Mouse (Mus musculus) stomach, postnatal 0 days (tissue): ENCODE results near the gene Astn1. TPM values are rescaled to one million over a fixed set of nuclear protein-coding genes. Genes with fewer than 3 reads are reported as not detected.
A peak's percentile ranks its signal among the peaks of the same experiment; 100 is the strongest.

Experiments used
- ATAC-seq: fragments of 200-750 bp; cut with Nextera tagmentation; 2 replicates; pipeline ENCODE4 v1.8.0; 2017; ENCODE audit not compliant: low FRiP score, low TSS enrichment
- DNase-seq: peaks from one replicate; pipeline ENCODE4 v3.0.0-alpha.2; 2016; ENCODE audit warnings: low spot score
- H3K27ac ChIP-seq: fragments of 300-500 bp; sonication (generic); replicated peaks from 2 replicates; pipeline ENCODE4 v1.5.1; 2014; ENCODE audit warnings: mild to moderate bottlenecking, control low read depth
- H3K27me3 ChIP-seq: fragments of 300-500 bp; sonication (generic); 2 replicates; pipeline ENCODE4 v1.6.1; 2014; ENCODE audit warnings: low read length; ENCODE audit not compliant: control insufficient read depth, insufficient read depth
- H3K36me3 ChIP-seq: fragments of 300-500 bp; sonication (generic); 2 replicates; pipeline ENCODE4 v1.6.1; 2014; ENCODE audit warnings: low read length, mixed read lengths; ENCODE audit not compliant: control insufficient read depth, insufficient read depth
- H3K4me1 ChIP-seq: fragments of 300-500 bp; sonication (generic); replicated peaks from 2 replicates; pipeline ENCODE4 v1.6.1; 2014; ENCODE audit warnings: antibody characterized with exemption; ENCODE audit not compliant: control insufficient read depth, insufficient read depth
- H3K4me2 ChIP-seq: fragments of 300-500 bp; sonication (generic); replicated peaks from 2 replicates; pipeline ENCODE4 v1.6.1; 2014; ENCODE audit warnings: low read depth, mild to moderate bottlenecking, control low read depth, moderate library complexity
- H3K4me3 ChIP-seq: fragments of 300-500 bp; sonication (generic); 2 replicates; pipeline ENCODE4 v1.5.1; 2014; ENCODE audit warnings: low read depth, low read length, control low read depth
- H3K9ac ChIP-seq: fragments of 300-500 bp; sonication (generic); 2 replicates; pipeline ENCODE4 v1.6.1; 2014; ENCODE audit warnings: mild to moderate bottlenecking, low read length, control low read depth, mixed read lengths
- H3K9me3 ChIP-seq: fragments of 300-500 bp; sonication (generic); 2 replicates; pipeline ENCODE4 v1.6.1; 2016; ENCODE audit warnings: low read length; ENCODE audit not compliant: control insufficient read depth
- CTCF ChIP-seq: IDR thresholded peaks from 2 replicates; pipeline ENCODE4 v1.5.1; 2016; ENCODE audit warnings: antibody characterized with exemption, low read depth, mild to moderate bottlenecking, moderate library complexity
- EP300 ChIP-seq: optimal IDR thresholded peaks from 2 replicates; pipeline ENCODE3; 2016; ENCODE audit warnings: antibody characterized with exemption
- WGBS: fragments of 180-500 bp; shearing (Covaris S2); extraction: QIAGEN DNeasy Blood & Tissue Kit; methylation state at CpG from one replicate; pipeline ENCODE4 v1.1.7; 2014; 5-methylcytosine and 5-hydroxymethylcytosine counted together
- polyA plus RNA-seq: library from polyadenylated mRNA; unstranded; fragments of >200 nt; fragmentation: Nextera tagmentation; extraction: Ambion mirVana; gene quantifications from 2 replicates; pipeline ENCODE4 v1.2.1, GENCODE M21; 2015

The Astn1 gene
- polyA plus RNA-seq, 1 experiment from 2014 or later = 0.47 TPM

GRCm38 (mm10) chr1:158656986-158657385, 294.9 kb downstream of the Astn1 start:
- 83% methylated on average over 6 of the region's 6 CpGs for WGBS
- H3K4me1 ChIP-seq = no peaks in the 10 kb centered on the region

GRCm38 (mm10) chr1:158666001-158666400, 303.9 kb downstream of the Astn1 start:
- Histone ChIP-seq H3K27ac (no peak overlapping the region), H3K4me1 (no peaks in the 10 kb centered on the region), H3K4me2 (no peak overlapping the region), H3K4me3 (no peak overlapping the region), H3K9ac (no peak overlapping the region), H3K27me3 (no peaks in the 10 kb centered on the region), H3K36me3 (no peaks in the 10 kb centered on the region), H3K9me3 (no peaks in the 10 kb centered on the region)
- TF ChIP-seq CTCF (no peak), EP300 (no peak)
- DNase-seq = no peak
- 75% methylated on average over 3 of the region's 3 CpGs for WGBS
- ATAC-seq = no peak

More at GRCm38 (mm10) chr1:158656986-158657385, 294.9 kb downstream of the Astn1 start:
- H3K27me3 ChIP-seq = no peaks in the 10 kb centered on the region
- DNase-seq (no peak), ATAC-seq (no peak)
- no peak overlapping the region for H3K9ac ChIP-seq
- no peaks in the 10 kb centered on the region for H3K36me3 ChIP-seq
- no peak overlapping the region for H3K27ac ChIP-seq
- H3K9me3 ChIP-seq = no peaks in the 10 kb centered on the region
- no peak overlapping the region for H3K4me2 ChIP-seq
- TF ChIP-seq EP300 (no peak), CTCF (no peak)
- H3K4me3 ChIP-seq = no peak overlapping the region

- Histone ChIP-seq H3K27me3 (no peaks in the 10 kb centered on the region), H3K9ac (no peak overlapping the region), H3K36me3 (no peaks in the 10 kb centered on the region), H3K4me3 (no peak overlapping the region), H3K27ac (no peak overlapping the region), H3K4me1 (no peaks in the 10 kb centered on the region), H3K4me2 (no peak overlapping the region), H3K9me3 (no peaks in the 10 kb centered on the region)
- peak; percentile 68 for DNase-seq
- ATAC-seq = peak; percentile 71; the same call in 1 of the 2 replicates
- TF ChIP-seq CTCF = peak; percentile 90
- no peak for TF ChIP-seq EP300
- 40% methylated on average over 3 of the region's 3 CpGs for WGBS
Observed at GRCm38 (mm10) chr1:158669971-158670592, 308.0 kb downstream of the Astn1 start.

GRCm38 (mm10) chr1:158687726-158688125, 325.7 kb downstream of the Astn1 start:
- Histone ChIP-seq H3K27me3 (no peaks in the 10 kb centered on the region), H3K9me3 (no peaks in the 10 kb centered on the region), H3K27ac (no peak overlapping the region), H3K4me1 (no peaks in the 10 kb centered on the region), H3K9ac (no peak overlapping the region), H3K4me3 (no peak overlapping the region), H3K36me3 (no peaks in the 10 kb centered on the region), H3K4me2 (no peak overlapping the region)
- no peak for TF ChIP-seq CTCF
- TF ChIP-seq EP300 = no peak
- ATAC-seq = no peak
- 48% methylated on average over 1 of the region's 1 CpGs for WGBS
- no peak for DNase-seq

DNA sequence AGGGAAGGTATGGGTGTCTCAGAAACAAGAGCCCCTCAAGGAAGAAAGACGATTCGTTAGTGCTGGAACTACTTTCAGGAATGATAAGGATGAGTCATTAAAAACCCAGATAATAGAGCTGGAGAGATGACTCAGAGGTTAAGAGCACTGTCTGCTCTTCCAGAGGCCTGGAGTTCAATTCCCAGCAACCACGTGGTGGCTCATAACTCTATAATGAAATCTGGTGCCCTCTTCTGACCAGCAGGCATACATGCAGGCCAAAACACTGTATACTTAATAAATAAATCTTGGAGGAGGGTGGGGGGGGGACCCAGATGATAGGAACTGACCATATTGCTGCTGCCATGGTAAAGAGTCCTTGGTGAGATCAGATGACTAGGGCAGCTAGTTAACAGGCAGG, 335.4 kb downstream of the Astn1 start:
- TF ChIP-seq CTCF (no peak), EP300 (no peak)
- no peak overlapping the region for H3K9ac ChIP-seq
- no peaks in the 10 kb centered on the region for H3K4me1 ChIP-seq
- H3K27ac ChIP-seq = no peak overlapping the region
- no peak overlapping the region for H3K4me2 ChIP-seq
- 61% methylated on average over 3 of the region's 3 CpGs for WGBS
- DNase-seq = no peak
- H3K9me3 ChIP-seq = no peaks in the 10 kb centered on the region
- no peak overlapping the region for H3K4me3 ChIP-seq
- H3K36me3 ChIP-seq = no peaks in the 10 kb centered on the region
- H3K27me3 ChIP-seq = no peaks in the 10 kb centered on the region
- no peak for ATAC-seq

DNA sequence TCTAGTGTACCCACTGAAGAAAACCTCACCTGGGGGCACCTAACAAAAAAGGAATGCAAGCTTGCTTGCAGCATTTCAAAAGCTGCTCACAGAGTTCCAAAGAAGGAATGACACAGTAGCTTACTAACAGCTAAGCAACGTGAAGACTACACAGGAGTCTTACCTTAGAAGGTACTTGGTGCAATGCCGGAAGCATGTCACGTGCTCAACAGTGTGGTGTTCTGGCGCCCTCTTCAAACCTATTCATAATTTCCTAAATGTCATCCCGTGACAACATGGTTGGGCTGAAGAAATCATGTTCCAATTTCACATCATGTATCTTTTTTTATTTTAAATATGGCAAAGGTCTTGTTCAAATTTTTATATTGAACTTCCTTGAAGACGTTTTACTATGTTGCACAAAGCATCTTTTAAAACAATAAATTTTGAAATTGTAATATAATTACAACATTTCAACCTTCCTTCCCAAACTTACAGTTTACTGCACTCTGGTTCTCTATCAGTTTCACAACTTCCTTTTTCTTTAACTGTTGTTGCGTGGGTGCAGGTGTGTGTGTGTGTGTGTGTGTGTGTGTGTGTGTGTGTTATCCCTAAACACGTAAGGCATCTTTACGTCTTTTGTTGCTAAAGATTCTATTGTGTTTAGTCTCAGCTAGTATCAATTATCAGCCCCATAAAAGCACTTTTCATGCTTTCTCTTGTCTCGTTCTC, 335.9 kb downstream of the Astn1 start:
- Histone ChIP-seq H3K4me1 (no peaks in the 10 kb centered on the region), H3K4me2 (no peak overlapping the region), H3K27ac (no peak overlapping the region), H3K9me3 (no peaks in the 10 kb centered on the region), H3K36me3 (no peaks in the 10 kb centered on the region), H3K27me3 (no peaks in the 10 kb centered on the region), H3K4me3 (no peak overlapping the region), H3K9ac (no peak overlapping the region)
- ATAC-seq = no peak
- TF ChIP-seq CTCF (no peak), EP300 (no peak)
- 88% methylated on average over 10 of the region's 10 CpGs for WGBS
- DNase-seq = no peak
